Mouse (Mus musculus) monocyte, adult 5-6 weeks (primary cell): ENCODE results near the gene Dscaml1. TPM values are rescaled to one million over a fixed set of nuclear protein-coding genes. Genes with fewer than 3 reads are reported as not detected.

Experiments
- ATAC-seq: fragments of 153-309, 156-312 bp; replicated peaks from 2 replicates; pipeline ENCODE4 v1.8.0; 2017; ENCODE audit warnings: mild to moderate bottlenecking; ENCODE audit not compliant: low TSS enrichment, insufficient number of reproducible peaks, severe bottlenecking, poor library complexity, low FRiP score
- total RNA-seq: library from RNA; stranded (forward); fragments of 200-1000, 200-491, 200-594 nt; gene quantifications from 3 replicates; pipeline ENCODE4 v1.2.3, GENCODE M21; 2017

Dscaml1 gene
- total RNA-seq, 1 experiment from 2014 or later, result not detected

- no peak for ATAC-seq
Observed at GRCm38 (mm10) chr9:45439025-45439424, 12.6 kb downstream of the Dscaml1 start.

GRCm38 (mm10) chr9:45440083-45440784 lies 13.8 kb downstream of the Dscaml1 start:
- no peak for ATAC-seq

- ATAC-seq, result no peak
Observed at GRCm38 (mm10) chr9:45444251-45444798, 17.9 kb downstream of the Dscaml1 start.

GRCm38 (mm10) chr9:45449658-45450057 lies 23.2 kb downstream of the Dscaml1 start:
- no peak for ATAC-seq

- no peak for ATAC-seq
Observed at GRCm38 (mm10) chr9:45451346-45451745, 24.9 kb downstream of the Dscaml1 start.

GRCm38 (mm10) chr9:45454032-45454431 lies 27.6 kb downstream of the Dscaml1 start:
- ATAC-seq, result no peak

GRCm38 (mm10) chr9:45454889-45455610 lies 28.6 kb downstream of the Dscaml1 start:
- ATAC-seq, result no peak

GRCm38 (mm10) chr9:45457200-45457599 lies 30.8 kb downstream of the Dscaml1 start:
- no peak for ATAC-seq

GRCm38 (mm10) chr9:45458363-45458762 lies 31.9 kb downstream of the Dscaml1 start:
- ATAC-seq, result no peak

GRCm38 (mm10) chr9:45465396-45466019 lies 39.1 kb downstream of the Dscaml1 start:
- no peak for ATAC-seq

GRCm38 (mm10) chr9:45468235-45468634 lies 41.8 kb downstream of the Dscaml1 start:
- ATAC-seq, result no peak

- no peak for ATAC-seq
Observed at GRCm38 (mm10) chr9:45470746-45471471, 44.5 kb downstream of the Dscaml1 start.

GRCm38 (mm10) chr9:45471691-45472090 lies 45.3 kb downstream of the Dscaml1 start:
- no peak for ATAC-seq

GRCm38 (mm10) chr9:45474874-45475273 lies 48.4 kb downstream of the Dscaml1 start:
- ATAC-seq, result no peak

- no peak for ATAC-seq
Observed at GRCm38 (mm10) chr9:45480936-45481335, 54.5 kb downstream of the Dscaml1 start.

- ATAC-seq, result no peak
Observed at GRCm38 (mm10) chr9:45486665-45487074, 60.2 kb downstream of the Dscaml1 start.

- no peak for ATAC-seq
Observed at GRCm38 (mm10) chr9:45487179-45487801, 60.9 kb downstream of the Dscaml1 start.

GRCm38 (mm10) chr9:45490899-45491298 lies 64.5 kb downstream of the Dscaml1 start:
- ATAC-seq, result no peak
